Mouse (Mus musculus): Measurements from ENCODE around the gene Gm19684.
A peak's percentile ranks its signal among the peaks of the same experiment; 100 is the strongest.
"Not testable (repeated sequence)": the region's sequence is repeated elsewhere in the genome, so short reads cannot be mapped to it uniquely, and the experiment has no call there.

Gm19684 gene

GRCm38 (mm10) chr17:36121352-36122020, at the start of gene Gm19684:
Gene Gm19684 (plus strand): TSS chr17:36121678.
- DNase-seq = peak; percentile 71 to 80

GRCm38 (mm10) chr17:36081901-36082300, 39.6 kb upstream of the Gm19684 start:
- DNase-seq = not testable (repeated sequence)

- DNase-seq = not testable (repeated sequence)
These were observed 38.8 kb upstream of the Gm19684 start for GRCm38 (mm10) chr17:36082519-36083232.

GRCm38 (mm10) chr17:36083266-36083869, 38.1 kb upstream of the Gm19684 start:
- peak; percentile 32 to 42 for DNase-seq

- peak; percentile 33 to 57 for DNase-seq
These were observed 37.5 kb upstream of the Gm19684 start for GRCm38 (mm10) chr17:36083870-36084451.

GRCm38 (mm10) chr17:36085976-36086375, 35.5 kb upstream of the Gm19684 start:
- DNase-seq = peak; percentile 73 to 80

- not testable (repeated sequence) for DNase-seq
These were observed 29.5 kb upstream of the Gm19684 start for GRCm38 (mm10) chr17:36091933-36092332.

GRCm38 (mm10) chr17:36092520-36092919, 29.0 kb upstream of the Gm19684 start:
- not testable (repeated sequence) for DNase-seq

GRCm38 (mm10) chr17:36093936-36094335, 27.5 kb upstream of the Gm19684 start:
- DNase-seq = no peak

GRCm38 (mm10) chr17:36099603-36100002, 21.9 kb upstream of the Gm19684 start:
- DNase-seq = not testable (repeated sequence)

GRCm38 (mm10) chr17:36102091-36102490, 19.4 kb upstream of the Gm19684 start:
- not testable (repeated sequence) for DNase-seq

GRCm38 (mm10) chr17:36110129-36110528, 11.3 kb upstream of the Gm19684 start:
- DNase-seq = not testable (repeated sequence)

GRCm38 (mm10) chr17:36110641-36111509, 10.6 kb upstream of the Gm19684 start:
- DNase-seq = peak; percentile 58 to 63

GRCm38 (mm10) chr17:36111510-36111868, 10.0 kb upstream of the Gm19684 start:
- DNase-seq = peak in 1 of 2 experiments; percentile 59

- DNase-seq = peak; percentile 39 to 54
These were observed 7.4 kb upstream of the Gm19684 start for GRCm38 (mm10) chr17:36113979-36114593.

- DNase-seq = not testable (repeated sequence)
These were observed 4.9 kb upstream of the Gm19684 start for GRCm38 (mm10) chr17:36116545-36116944.

- DNase-seq = peak; percentile 45 to 58
These were observed 639 bp upstream of the Gm19684 start for GRCm38 (mm10) chr17:36120839-36121238.

- DNase-seq = not testable (repeated sequence)
These were observed 2.6 kb downstream of the Gm19684 start for GRCm38 (mm10) chr17:36124111-36124510.

GRCm38 (mm10) chr17:36128525-36128924, 7.0 kb downstream of the Gm19684 start:
- not testable (repeated sequence) for DNase-seq

- DNase-seq = peak in 1 of 2 experiments; percentile 46
These were observed 7.7 kb downstream of the Gm19684 start, which contains the start of gene Gm7030 for GRCm38 (mm10) chr17:36128968-36129817. Gene Gm7030 (minus strand): TSS chr17:36129425.
